Mouse (Mus musculus) liver, embryonic 14.5 days (tissue): ENCODE results near the gene Aebp2. TPM values are rescaled to one million over a fixed set of nuclear protein-coding genes. Genes with fewer than 3 reads are reported as not detected.
"Not testable (repeated sequence)": the region's sequence is repeated elsewhere in the genome, so short reads cannot be mapped to it uniquely, and the experiment has no call there.

ENCODE experiments used
- ATAC-seq: fragments of 200-750 bp; cut with Nextera tagmentation; 2 replicates; pipeline ENCODE4 v1.8.0; 2017; ENCODE audit warnings: moderate number of reproducible peaks, mild to moderate bottlenecking, moderate library complexity; ENCODE audit not compliant: insufficient read depth
- DNase-seq, 3 experiments: peaks; one replicate each; pipeline ENCODE4 v3.0.0-alpha.2; 2012 to 2013; ENCODE audit warnings: low read depth in 3 of 3, low spot score in 3 of 3
- H3K27ac ChIP-seq: fragments of 300-500 bp; sonication (generic); 2 replicates; pipeline ENCODE4 v1.5.1; 2014; ENCODE audit warnings: moderate library complexity, mild to moderate bottlenecking, control low read depth, inconsistent platforms
- H3K27me3 ChIP-seq: fragments of 300-500 bp; sonication (generic); 2 replicates; pipeline ENCODE4 v1.6.1; 2014; ENCODE audit warnings: mild to moderate bottlenecking, low read length, moderate library complexity; ENCODE audit not compliant: control insufficient read depth, insufficient read depth
- H3K36me3 ChIP-seq: fragments of 300-500 bp; sonication (generic); replicated peaks from 2 replicates; pipeline ENCODE4 v1.6.1; 2014; ENCODE audit warnings: low read depth; ENCODE audit not compliant: control insufficient read depth, insufficient read depth
- H3K4me1 ChIP-seq, 2 experiments: fragments of 200-500 bp in 1 of 2; fragments of 300-500 bp in 1 of 2; sonication (generic) in 1 of 2; replicated peaks; 2 replicates each; pipeline ENCODE4 v1.6.1; 2012 to 2014; ENCODE audit warnings: antibody characterized with exemption in 1 of 2, inconsistent platforms in 1 of 2, low read length in 1 of 2; ENCODE audit not compliant: control insufficient read depth in 2 of 2, insufficient read depth in 2 of 2
- H3K4me2 ChIP-seq: fragments of 300-500 bp; sonication (generic); 2 replicates; pipeline ENCODE4 v1.6.1; 2014; ENCODE audit warnings: low read depth, mild to moderate bottlenecking, control low read depth, moderate library complexity
- H3K4me3 ChIP-seq, 2 experiments: fragments of 200-500 bp in 1 of 2; fragments of 300-500 bp in 1 of 2; sonication (generic) in 1 of 2; 2 replicates each; pipeline ENCODE4 v1.5.1; 2012 to 2014; ENCODE audit warnings: low read depth in 2 of 2, low read length in 2 of 2, mild to moderate bottlenecking in 2 of 2, control low read depth in 1 of 2, inconsistent platforms in 1 of 2, moderate library complexity in 1 of 2; ENCODE audit not compliant: insufficient read depth in 1 of 2
- H3K9ac ChIP-seq: fragments of 300-500 bp; sonication (generic); replicated peaks from 2 replicates; pipeline ENCODE4 v1.6.1; 2014; ENCODE audit warnings: mild to moderate bottlenecking, control low read depth, moderate library complexity
- H3K9me3 ChIP-seq: fragments of 300-500 bp; sonication (generic); 2 replicates; pipeline ENCODE4 v1.6.1; 2016; ENCODE audit warnings: low read length, mixed read lengths; ENCODE audit not compliant: control insufficient read depth
- CTCF ChIP-seq: IDR thresholded peaks from 2 replicates; pipeline ENCODE4 v1.5.1; 2016; ENCODE audit warnings: antibody characterized with exemption, low read depth, control low read depth
- EP300 ChIP-seq: IDR thresholded peaks from 2 replicates; pipeline ENCODE4 v1.6.1; 2016; ENCODE audit warnings: antibody characterized with exemption, low read depth
- WGBS: fragments of 180-500 bp; shearing (Covaris S2); extraction: QIAGEN DNeasy Blood & Tissue Kit; methylation state at CpG from one replicate; pipeline ENCODE4 v1.1.7; 2014; ENCODE audit not compliant: insufficient replicate concordance; 5-methylcytosine and 5-hydroxymethylcytosine counted together
- polyA plus RNA-seq, 2 experiments: library from polyadenylated mRNA; depleted of rRNA in 1 of 2; stranded (reverse) in 1 of 2; unstranded in 1 of 2; fragments of >200 nt; fragmentation: Nextera tagmentation in 1 of 2; extraction: Ambion mirVana in 1 of 2; gene quantifications; 2 replicates each; pipeline versions ENCODE4 v1.2.1 to v1.2.3; 2012 to 2014

Gene Aebp2
- polyA plus RNA-seq, 2 experiments = 3.3 to 10.7 TPM

- Histone ChIP-seq H3K9me3 (no peaks in the 10 kb centered on the region), H3K4me3 (no peak overlapping the region), H3K36me3 (no peaks in the 10 kb centered on the region), H3K4me1 (no peaks in the 10 kb centered on the region), H3K9ac (no peak overlapping the region), H3K4me2 (no peak overlapping the region), H3K27ac (no peak overlapping the region), H3K27me3 (no peaks in the 10 kb centered on the region)
- DNase-seq (no peak), ATAC-seq (no peak)
- WGBS = 33% methylated on average over 4 of the region's 4 CpGs
- TF ChIP-seq CTCF = no peak
- TF ChIP-seq EP300 = no peak
Measured at GRCm38 (mm10) chr6:140580170-140580569, 42.3 kb upstream of the Aebp2 start.

- Histone ChIP-seq H3K36me3 (no peaks in the 10 kb centered on the region), H3K9me3 (no peaks in the 10 kb centered on the region), H3K4me3 (no peak overlapping the region), H3K4me2 (no peak overlapping the region), H3K4me1 (no peaks in the 10 kb centered on the region), H3K27me3 (no peaks in the 10 kb centered on the region), H3K27ac (no peak overlapping the region), H3K9ac (no peak overlapping the region)
- DNase-seq = no peak
- TF ChIP-seq EP300 = no peak
- no peak for ATAC-seq
- 69% methylated on average over 8 of the region's 8 CpGs for WGBS
Measured at GRCm38 (mm10) chr6:140586714-140587259, 35.7 kb upstream of the Aebp2 start.

- H3K4me1 ChIP-seq = no peaks in the 10 kb centered on the region
- H3K9ac ChIP-seq = no peak overlapping the region
- 70% methylated on average over 5 of the region's 5 CpGs for WGBS
- no peak overlapping the region for H3K4me2 ChIP-seq
- no peak for ATAC-seq
- DNase-seq = no peak
- no peaks in the 10 kb centered on the region for H3K36me3 ChIP-seq
- no peak for TF ChIP-seq CTCF
- no peak for TF ChIP-seq EP300
- H3K27ac ChIP-seq = no peak overlapping the region
- H3K9me3 ChIP-seq = no peaks in the 10 kb centered on the region
- no peaks in the 10 kb centered on the region for H3K27me3 ChIP-seq
- no peak overlapping the region for H3K4me3 ChIP-seq
Measured at GRCm38 (mm10) chr6:140591331-140591730, 31.1 kb upstream of the Aebp2 start.

GRCm38 (mm10) chr6:140592713-140593112, 29.8 kb upstream of the Aebp2 start:
- Histone ChIP-seq H3K27ac (no peak overlapping the region), H3K36me3 (no peaks in the 10 kb centered on the region), H3K9ac (no peak overlapping the region), H3K27me3 (no peaks in the 10 kb centered on the region), H3K4me2 (no peak overlapping the region), H3K4me1 (no peaks in the 10 kb centered on the region), H3K4me3 (no peak overlapping the region), H3K9me3 (no peaks in the 10 kb centered on the region)
- ATAC-seq (no peak), DNase-seq (no peak)
- 70% methylated on average over 8 of the region's 8 CpGs for WGBS
- TF ChIP-seq EP300 (no peak), CTCF (no peak)

- Histone ChIP-seq H3K36me3 (no peaks in the 10 kb centered on the region), H3K27me3 (no peaks in the 10 kb centered on the region), H3K4me1 (no peaks in the 10 kb centered on the region), H3K27ac (no peak overlapping the region), H3K9ac (no peak overlapping the region), H3K4me3 (no peak overlapping the region), H3K9me3 (no peaks in the 10 kb centered on the region), H3K4me2 (no peak overlapping the region)
- 74% methylated on average over 17 of the region's 17 CpGs for WGBS
- ATAC-seq = no peak
- TF ChIP-seq CTCF = no peak
- TF ChIP-seq EP300 = no peak
- no peak for DNase-seq
Measured at GRCm38 (mm10) chr6:140593420-140594170, 28.9 kb upstream of the Aebp2 start.

GRCm38 (mm10) chr6:140595551-140595950, 26.9 kb upstream of the Aebp2 start:
- H3K4me3 ChIP-seq, H3K27ac ChIP-seq, DNase-seq, H3K36me3 ChIP-seq, H3K4me1 ChIP-seq, H3K9ac ChIP-seq, H3K4me2 ChIP-seq, H3K27me3 ChIP-seq, H3K9me3 ChIP-seq, ATAC-seq: not testable (repeated sequence)
- WGBS = 71% methylated on average over 6 of the region's 6 CpGs
